Mouse (Mus musculus) cerebellum, adult 2 months (tissue): Measurements from ENCODE around the gene Wwtr1. TPM values are rescaled to one million over a fixed set of nuclear protein-coding genes. Genes with fewer than 3 reads are reported as not detected.
A peak's percentile ranks its signal among the peaks of the same experiment; 100 is the strongest.

Source experiments
- DNase-seq, 2 experiments: peaks; one replicate each; pipeline ENCODE4 v3.0.0; 2021
- H3K27ac ChIP-seq: fragments of 200-500 bp; 2 replicates; pipeline ENCODE4 v1.5.1; 2012; ENCODE audit warnings: low read length, control low read depth, inconsistent platforms; ENCODE audit not compliant: insufficient read depth
- H3K27me3 ChIP-seq: fragments of 200-500 bp; 2 replicates; pipeline ENCODE4 v1.6.1; 2012; ENCODE audit warnings: inconsistent platforms, mild to moderate bottlenecking, low read length, moderate library complexity; ENCODE audit not compliant: control insufficient read depth, insufficient read depth
- H3K4me1 ChIP-seq: fragments of 200-500 bp; 2 replicates; pipeline ENCODE4 v1.6.1; 2011; ENCODE audit warnings: low read length; ENCODE audit not compliant: control insufficient read depth, insufficient read depth
- H3K4me3 ChIP-seq: fragments of 200-500 bp; replicated peaks from 2 replicates; pipeline ENCODE3; 2011; ENCODE audit warnings: mild to moderate bottlenecking, low read depth, low read length, control low read depth; ENCODE audit not compliant: insufficient read depth
- CTCF ChIP-seq: fragments of 200-500 bp; IDR thresholded peaks from 2 replicates; pipeline ENCODE4 v1.5.1; 2011; ENCODE audit warnings: low read depth, mild to moderate bottlenecking, control low read depth, low read length, moderate library complexity, borderline replicate concordance; ENCODE audit not compliant: insufficient read depth
- POLR2A ChIP-seq: fragments of 200-500 bp; IDR thresholded peaks from 2 replicates; pipeline ENCODE4 v1.6.1; 2011; ENCODE audit warnings: low read length, control low read depth, borderline replicate concordance; ENCODE audit not compliant: insufficient read depth
- WGBS: fragments of 180-500 bp; shearing (Covaris S2); methylation state at CpG from one replicate; pipeline ENCODE4 v1.1.7; 2018; 5-methylcytosine and 5-hydroxymethylcytosine counted together
- polyA plus RNA-seq: library from polyadenylated mRNA; depleted of rRNA; stranded (reverse); fragments of >200 nt; gene quantifications from 2 replicates; pipeline ENCODE4 v1.2.3, GENCODE M21; 2012

Wwtr1 gene
- polyA plus RNA-seq, 1 experiment: 10.0 TPM

DNA sequence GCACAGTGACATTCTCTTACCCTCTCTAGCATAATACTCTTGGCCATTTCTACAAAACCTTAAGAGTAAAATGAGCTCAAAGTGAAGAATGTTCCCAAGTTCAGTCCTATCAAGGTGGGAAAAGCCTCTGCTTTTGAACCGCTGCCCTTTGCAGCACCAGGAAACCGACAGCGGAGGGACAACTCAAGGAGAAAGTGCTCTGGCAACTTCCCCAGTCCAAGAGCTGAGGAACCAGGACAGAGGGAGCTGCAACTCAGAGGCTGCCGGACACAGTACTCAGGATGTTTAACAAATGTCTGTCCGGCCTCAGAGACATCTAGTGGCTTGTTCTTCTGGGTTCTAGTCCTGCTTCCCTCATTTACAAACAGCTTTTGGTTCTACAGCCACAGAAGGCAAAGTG, 93.7 kb downstream of the Wwtr1 start:
- WGBS: 74% methylated on average over 5 of the region's 5 CpGs
- Histone ChIP-seq H3K27ac (no peak overlapping the region), H3K4me1 (no peaks in the 10 kb centered on the region), H3K27me3 (no peaks in the 10 kb centered on the region), H3K4me3 (no peak overlapping the region)
- no peak for TF ChIP-seq CTCF
- TF ChIP-seq POLR2A: no peak
- DNase-seq: no peak

DNA sequence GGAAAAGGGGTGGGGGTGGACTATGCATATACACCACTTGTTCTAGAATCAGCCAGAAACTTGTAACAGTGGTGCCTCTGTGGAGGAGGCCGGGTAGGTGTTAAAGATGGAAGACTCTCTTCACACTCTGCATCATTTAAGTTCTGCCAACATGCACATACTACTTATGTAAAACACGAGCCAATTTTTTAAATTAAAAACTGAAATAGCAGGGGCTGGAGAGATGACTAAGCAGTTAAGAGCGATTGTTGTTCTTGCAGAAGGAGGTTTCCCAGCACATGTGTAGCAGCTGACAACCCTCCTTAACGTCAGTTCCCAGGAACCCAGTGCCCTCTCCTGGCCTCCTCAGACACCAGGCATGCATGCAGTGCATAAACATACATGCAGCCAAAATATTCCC, 95.1 kb downstream of the Wwtr1 start:
- Histone ChIP-seq H3K27ac (no peak overlapping the region), H3K4me3 (no peak overlapping the region), H3K4me1 (no peaks in the 10 kb centered on the region), H3K27me3 (no peaks in the 10 kb centered on the region)
- no peak for DNase-seq
- WGBS: 70% methylated on average over 4 of the region's 4 CpGs
- TF ChIP-seq POLR2A (no peak), CTCF (no peak)

DNA sequence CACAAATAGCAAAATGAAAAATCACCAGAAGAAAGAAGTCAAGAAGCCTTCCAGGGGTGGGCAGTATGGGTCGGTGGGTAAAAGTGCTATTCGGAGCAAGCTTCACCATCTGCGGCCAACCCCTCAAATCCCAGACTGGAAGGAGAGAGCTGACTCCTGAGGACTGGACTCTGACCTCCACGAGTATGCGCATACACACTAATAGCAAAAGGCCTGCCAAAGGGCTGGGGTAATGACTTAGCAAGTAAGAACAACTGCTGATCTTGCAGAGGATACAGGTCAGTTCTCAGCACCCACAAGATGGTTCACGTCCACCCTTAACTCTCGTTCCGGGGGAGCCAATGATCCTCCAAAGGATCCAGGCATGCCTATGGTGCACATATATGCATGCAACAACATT, 101.3 kb downstream of the Wwtr1 start:
- no peak overlapping the region for H3K4me3 ChIP-seq
- 97% methylated on average over 8 of the region's 8 CpGs for WGBS
- H3K27me3 ChIP-seq: no peaks in the 10 kb centered on the region; the same call in 1 of the 2 replicates

DNA sequence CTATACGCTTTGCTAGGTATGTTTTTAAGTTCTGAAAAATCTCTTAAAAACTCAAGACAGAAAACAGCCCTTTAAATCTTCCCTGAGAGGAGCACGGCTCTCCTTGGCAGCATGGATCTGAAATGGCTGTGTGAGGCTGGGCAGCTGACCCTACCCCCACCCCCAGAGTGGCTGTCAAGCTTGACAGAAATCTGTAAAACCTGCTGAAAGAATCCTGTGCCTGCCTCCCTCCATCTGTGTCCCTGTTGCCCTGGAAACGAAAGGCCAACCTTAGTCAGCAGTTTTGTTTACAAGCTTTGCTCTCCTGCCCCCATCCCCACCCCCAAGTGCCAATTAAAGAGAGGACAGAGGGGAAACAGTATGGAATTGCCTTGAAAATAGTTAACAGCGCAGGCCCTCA, 103.3 kb downstream of the Wwtr1 start:
- 49% methylated on average over 4 of the region's 4 CpGs for WGBS
- H3K4me3 ChIP-seq: no peak overlapping the region
- H3K4me1 ChIP-seq: no peaks in the 10 kb centered on the region
- no peak overlapping the region for H3K27ac ChIP-seq
- DNase-seq: no peak
- TF ChIP-seq POLR2A (no peak), CTCF (no peak)
- H3K27me3 ChIP-seq: no peaks in the 10 kb centered on the region; the same call in 1 of the 2 replicates

More for the DNA sequence above, 101.3 kb downstream of the Wwtr1 start:
- no peak for DNase-seq
- Histone ChIP-seq H3K27ac (no peak overlapping the region), H3K4me1 (no peaks in the 10 kb centered on the region)
- TF ChIP-seq POLR2A (no peak), CTCF (no peak)

DNA sequence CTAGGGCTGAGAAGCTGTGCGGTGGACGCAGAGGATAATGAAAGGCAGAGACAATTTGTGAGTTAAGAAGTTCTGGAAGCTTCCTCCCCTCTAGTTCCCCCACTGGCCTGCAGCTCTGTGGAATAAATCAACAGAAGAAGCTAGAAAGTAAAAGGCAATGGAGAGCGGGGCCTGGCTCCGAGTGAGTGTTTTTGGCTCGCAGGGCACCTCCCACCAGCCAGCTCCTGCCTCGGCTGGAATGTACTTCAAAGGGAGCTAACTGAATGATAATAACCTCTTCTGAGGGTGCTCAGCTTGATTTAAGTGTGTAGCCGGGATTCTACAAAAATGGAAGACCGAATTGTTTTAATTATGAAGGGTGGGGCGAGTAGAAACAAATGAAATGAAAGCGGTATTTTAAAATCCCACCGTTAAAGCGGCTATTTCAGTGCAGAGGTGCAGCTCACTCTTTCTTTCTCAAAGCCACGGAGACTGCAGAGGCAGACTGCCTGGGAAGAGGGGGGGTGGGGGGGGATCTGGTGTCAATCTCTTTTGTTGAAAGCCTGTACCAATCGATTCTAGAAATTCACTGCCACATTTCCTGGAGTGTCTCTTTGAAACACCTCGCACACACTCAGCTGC, 104.6 kb downstream of the Wwtr1 start:
- WGBS: 13% methylated on average over 15 of the region's 15 CpGs
- DNase-seq: peak; percentile 11 to 13
- no peaks in the 10 kb centered on the region; the same call in 1 of the 2 replicates for H3K27me3 ChIP-seq
- H3K4me3 ChIP-seq: no peak overlapping the region
- TF ChIP-seq POLR2A (no peak), CTCF (no peak)
- H3K27ac ChIP-seq: no peak overlapping the region
- H3K4me1 ChIP-seq: no peaks in the 10 kb centered on the region

DNA sequence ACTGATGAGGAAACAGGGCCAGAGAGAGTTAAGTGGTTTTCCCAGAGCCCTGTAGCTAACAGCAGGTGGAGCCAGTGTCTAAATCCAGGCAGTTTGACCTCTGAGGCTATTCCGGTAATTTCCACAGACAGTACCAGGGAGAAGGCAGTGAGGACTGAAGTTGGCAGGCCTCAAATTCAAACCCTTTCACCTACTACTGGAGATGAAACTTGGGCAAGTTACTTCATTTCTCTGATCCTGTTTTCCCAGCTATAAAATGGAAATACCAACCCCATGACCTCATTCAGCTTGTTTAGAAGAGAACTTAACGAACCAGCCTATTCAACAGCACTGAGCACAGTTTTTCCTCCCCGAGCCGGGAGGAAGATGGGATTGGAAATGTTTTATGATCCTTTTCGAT, 105.4 kb downstream of the Wwtr1 start:
- Histone ChIP-seq H3K27ac (no peak overlapping the region), H3K4me3 (no peak overlapping the region), H3K4me1 (no peaks in the 10 kb centered on the region), H3K27me3 (no peaks in the 10 kb centered on the region; the same call in 1 of the 2 replicates)
- TF ChIP-seq CTCF (no peak; the same call in 1 of the 2 replicates), POLR2A (no peak)
- WGBS: 39% methylated on average over 5 of the region's 5 CpGs
- peak; percentile 8 to 10 for DNase-seq

DNA sequence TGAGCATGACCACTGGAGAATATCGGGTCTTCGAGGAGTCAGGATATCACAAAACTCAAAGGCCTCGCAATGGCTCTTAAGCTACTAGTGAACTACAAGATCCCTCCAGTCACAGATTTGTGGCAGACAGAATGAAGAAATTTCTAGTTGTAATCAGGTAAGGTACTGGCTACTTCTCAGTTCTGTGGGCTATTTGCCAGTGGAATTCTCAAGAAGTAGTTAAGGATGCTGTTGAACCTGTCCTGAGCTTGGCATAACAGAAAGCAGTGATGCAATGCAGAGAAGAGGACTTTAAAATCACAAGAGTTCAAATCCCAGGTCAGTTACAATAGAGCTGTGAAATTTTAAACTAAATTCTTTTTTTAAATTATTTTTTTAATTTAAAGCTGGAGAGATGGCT, 106.4 kb downstream of the Wwtr1 start:
- TF ChIP-seq CTCF (no peak), POLR2A (no peak)
- Histone ChIP-seq H3K4me3 (no peak overlapping the region), H3K27me3 (no peaks in the 10 kb centered on the region; the same call in 1 of the 2 replicates), H3K4me1 (no peaks in the 10 kb centered on the region), H3K27ac (no peak overlapping the region)
- DNase-seq: no peak
- WGBS: 94% methylated on average over 3 of the region's 3 CpGs

DNA sequence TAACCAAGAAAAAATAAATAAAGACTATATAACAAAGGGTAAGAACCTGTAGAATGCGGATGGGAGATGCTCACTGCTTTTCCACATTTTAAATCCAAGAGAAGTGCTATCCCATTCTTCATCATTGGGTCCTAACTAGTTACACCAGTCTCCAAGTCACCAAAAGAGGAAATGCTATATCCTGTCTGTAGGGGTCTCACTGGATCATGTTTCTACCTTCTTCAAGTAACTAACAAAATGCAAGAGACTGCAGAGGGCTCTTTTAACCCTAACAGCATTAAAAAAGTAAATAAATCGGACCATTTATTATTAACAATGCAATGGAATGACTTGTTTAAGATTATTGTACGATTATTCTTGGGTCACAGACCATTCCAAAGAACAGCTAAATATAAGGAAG, 109.4 kb downstream of the Wwtr1 start:
- no peak for DNase-seq
- Histone ChIP-seq H3K4me1 (no peaks in the 10 kb centered on the region), H3K27ac (no peak overlapping the region), H3K27me3 (no peaks in the 10 kb centered on the region), H3K4me3 (no peak overlapping the region)
- TF ChIP-seq POLR2A: no peak
- TF ChIP-seq CTCF: no peak
- WGBS: 67% methylated on average over 3 of the region's 3 CpGs
